Mouse (Mus musculus) midbrain, embryonic 11.5 days (tissue): ENCODE data around the gene Cfap61. TPM values are rescaled to one million over a fixed set of nuclear protein-coding genes. Genes with fewer than 3 reads are reported as not detected.

Experiments used
- ATAC-seq: fragments of 200-750 bp; cut with Nextera tagmentation; 2 replicates; pipeline ENCODE4 v1.8.0; 2017; ENCODE audit warnings: moderate TSS enrichment, moderate library complexity; ENCODE audit not compliant: low FRiP score
- DNase-seq: peaks from one replicate; pipeline ENCODE4 v3.0.0; 2015; ENCODE audit warnings: low spot score; ENCODE audit errors: missing footprints
- H3K27ac ChIP-seq: fragments of 300-500 bp; sonication (generic); 2 replicates; pipeline ENCODE4 v1.5.1; 2014; ENCODE audit warnings: low read depth, low read length
- H3K27me3 ChIP-seq: fragments of 300-500 bp; sonication (generic); 2 replicates; pipeline ENCODE4 v1.6.1; 2014; ENCODE audit warnings: mild to moderate bottlenecking, low read length, moderate library complexity, mixed read lengths; ENCODE audit not compliant: control insufficient read depth, insufficient read depth
- H3K36me3 ChIP-seq: fragments of 300-500 bp; sonication (generic); 2 replicates; pipeline ENCODE4 v1.6.1; 2014; ENCODE audit warnings: mild to moderate bottlenecking, low read length, moderate library complexity, mixed read lengths; ENCODE audit not compliant: control insufficient read depth, insufficient read depth
- H3K4me1 ChIP-seq: fragments of 300-500 bp; sonication (generic); 2 replicates; pipeline ENCODE4 v1.6.1; 2014; ENCODE audit warnings: low read length; ENCODE audit not compliant: control insufficient read depth, insufficient read depth
- H3K4me2 ChIP-seq: fragments of 300-500 bp; sonication (generic); 2 replicates; pipeline ENCODE4 v1.6.1; 2014; ENCODE audit warnings: mild to moderate bottlenecking, moderate library complexity
- H3K4me3 ChIP-seq: fragments of 300-500 bp; sonication (generic); 2 replicates; pipeline ENCODE4 v1.5.1; 2014; ENCODE audit warnings: low read depth, low read length
- H3K9ac ChIP-seq: fragments of 300-500 bp; sonication (generic); 2 replicates; pipeline ENCODE4 v1.6.1; 2014; ENCODE audit warnings: low read length
- H3K9me3 ChIP-seq: fragments of 300-500 bp; sonication (generic); 2 replicates; pipeline ENCODE4 v1.6.1; 2016; ENCODE audit warnings: low read length; ENCODE audit not compliant: control insufficient read depth
- WGBS: fragments of 180-500 bp; shearing (Covaris S2); extraction: QIAGEN DNeasy Blood & Tissue Kit; methylation state at CpG from one replicate; pipeline ENCODE4 v1.1.7; 2014; 5-methylcytosine and 5-hydroxymethylcytosine counted together
- polyA plus RNA-seq: library from polyadenylated mRNA; unstranded; fragments of >200 nt; fragmentation: Nextera tagmentation; extraction: Ambion mirVana; gene quantifications from 2 replicates; pipeline ENCODE4 v1.2.1, GENCODE M21; 2014

Cfap61 gene
- polyA plus RNA-seq, 1 experiment from 2014 or later: 0.87 TPM

GRCm38 (mm10) chr2:146245401-146245800, 310.8 kb downstream of the Cfap61 start:
- no peak for ATAC-seq
- Histone ChIP-seq H3K4me3 (no peak overlapping the region), H3K27me3 (no peaks in the 10 kb centered on the region)

GRCm38 (mm10) chr2:146246409-146247075, 312.0 kb downstream of the Cfap61 start:
- Histone ChIP-seq H3K27me3 (no peaks in the 10 kb centered on the region), H3K36me3 (no peaks in the 10 kb centered on the region), H3K9me3 (no peaks in the 10 kb centered on the region), H3K9ac (no peak overlapping the region), H3K4me1 (peaks cover 4% of the 10 kb centered on the region; the same call in 1 of the 2 replicates), H3K4me3 (no peak overlapping the region), H3K27ac (no peak overlapping the region), H3K4me2 (no peak overlapping the region)
- ATAC-seq: no peak
- WGBS: 85% methylated on average over 4 of the region's 4 CpGs
- DNase-seq: peak; percentile 79

More at GRCm38 (mm10) chr2:146245401-146245800, 310.8 kb downstream of the Cfap61 start:
- Histone ChIP-seq H3K36me3 (no peaks in the 10 kb centered on the region), H3K4me1 (peaks cover 4% of the 10 kb centered on the region; the same call in 1 of the 2 replicates), H3K4me2 (no peak overlapping the region), H3K27ac (no peak overlapping the region), H3K9ac (no peak overlapping the region), H3K9me3 (no peaks in the 10 kb centered on the region)
- DNase-seq: peak; percentile 70
- 71% methylated on average over 7 of the region's 7 CpGs for WGBS

- ATAC-seq (no peak), DNase-seq (no peak)
- no peaks in the 10 kb centered on the region for H3K36me3 ChIP-seq
- H3K4me3 ChIP-seq: no peak overlapping the region
- 32% methylated on average over 6 of the region's 6 CpGs for WGBS
- no peak overlapping the region for H3K4me2 ChIP-seq
- H3K4me1 ChIP-seq: peaks cover 4% of the 10 kb centered on the region; the same call in 1 of the 2 replicates
- H3K27ac ChIP-seq: no peak overlapping the region
- H3K27me3 ChIP-seq: no peaks in the 10 kb centered on the region
- no peaks in the 10 kb centered on the region for H3K9me3 ChIP-seq
- H3K9ac ChIP-seq: no peak overlapping the region
These were observed 313.0 kb downstream of the Cfap61 start for GRCm38 (mm10) chr2:146247576-146247975.

- no peak overlapping the region for H3K4me3 ChIP-seq
- no peak overlapping the region for H3K4me2 ChIP-seq
- H3K9ac ChIP-seq: no peak overlapping the region
- DNase-seq: peak; percentile 79
- H3K27me3 ChIP-seq: no peaks in the 10 kb centered on the region
- H3K36me3 ChIP-seq: no peaks in the 10 kb centered on the region
- 73% methylated on average over 7 of the region's 7 CpGs for WGBS
- H3K27ac ChIP-seq: peak overlapping the region; percentile 49; the same call in 1 of the 2 replicates
- peak; percentile 77 for ATAC-seq
- no peaks in the 10 kb centered on the region for H3K9me3 ChIP-seq
- H3K4me1 ChIP-seq: peaks cover 4% of the 10 kb centered on the region; the same call in 1 of the 2 replicates
These were observed 314.4 kb downstream of the Cfap61 start for GRCm38 (mm10) chr2:146249033-146249432.

GRCm38 (mm10) chr2:146250236-146250904, 315.8 kb downstream of the Cfap61 start:
- H3K36me3 ChIP-seq: no peaks in the 10 kb centered on the region
- no peak overlapping the region for H3K4me2 ChIP-seq
- DNase-seq (peak; percentile 79), ATAC-seq (no peak)
- H3K27ac ChIP-seq: no peak overlapping the region
- H3K27me3 ChIP-seq: no peaks in the 10 kb centered on the region
- peaks cover 4% of the 10 kb centered on the region; the same call in 1 of the 2 replicates for H3K4me1 ChIP-seq
- H3K9ac ChIP-seq: no peak overlapping the region
- no peaks in the 10 kb centered on the region for H3K9me3 ChIP-seq
- H3K4me3 ChIP-seq: no peak overlapping the region
- 72% methylated on average over 6 of the region's 6 CpGs for WGBS

- H3K27ac ChIP-seq: no peak overlapping the region
- 88% methylated on average over 1 of the region's 1 CpGs for WGBS
- H3K9me3 ChIP-seq: no peaks in the 10 kb centered on the region
- H3K4me3 ChIP-seq: no peak overlapping the region
- H3K4me2 ChIP-seq: no peak overlapping the region
- peaks cover 20% of the 10 kb centered on the region for H3K4me1 ChIP-seq
- no peak for ATAC-seq
- H3K27me3 ChIP-seq: no peaks in the 10 kb centered on the region
- no peaks in the 10 kb centered on the region for H3K36me3 ChIP-seq
- DNase-seq: peak; percentile 8
- H3K9ac ChIP-seq: no peak overlapping the region
These were observed 319.8 kb downstream of the Cfap61 start for GRCm38 (mm10) chr2:146254387-146254786.

GRCm38 (mm10) chr2:146255636-146256035, 321.1 kb downstream of the Cfap61 start:
- H3K4me2 ChIP-seq: no peak overlapping the region
- H3K9ac ChIP-seq: no peak overlapping the region
- H3K36me3 ChIP-seq: no peaks in the 10 kb centered on the region
- no peak overlapping the region for H3K27ac ChIP-seq
- DNase-seq (peak; percentile 51), ATAC-seq (no peak)
- no peak overlapping the region for H3K4me3 ChIP-seq
- no peaks in the 10 kb centered on the region; the same call in 1 of the 2 replicates for H3K27me3 ChIP-seq
- no peaks in the 10 kb centered on the region for H3K9me3 ChIP-seq
- H3K4me1 ChIP-seq: peaks cover 25% of the 10 kb centered on the region

- Histone ChIP-seq H3K27ac (no peak overlapping the region; the same call in 1 of the 2 replicates), H3K4me3 (no peak overlapping the region), H3K9me3 (no peaks in the 10 kb centered on the region), H3K9ac (no peak overlapping the region), H3K36me3 (no peaks in the 10 kb centered on the region), H3K4me2 (no peak overlapping the region), H3K27me3 (no peaks in the 10 kb centered on the region; the same call in 1 of the 2 replicates), H3K4me1 (peaks cover 31% of the 10 kb centered on the region)
- no peak for ATAC-seq
- 56% methylated on average over 3 of the region's 3 CpGs for WGBS
- DNase-seq: peak; percentile 79
These were observed 321.8 kb downstream of the Cfap61 start for GRCm38 (mm10) chr2:146256321-146256875.

- no peaks in the 10 kb centered on the region for H3K9me3 ChIP-seq
- H3K4me1 ChIP-seq: peaks cover 36% of the 10 kb centered on the region
- H3K4me3 ChIP-seq: no peak overlapping the region
- no peak overlapping the region for H3K9ac ChIP-seq
- peaks cover 3% of the 10 kb centered on the region; the same call in 1 of the 2 replicates for H3K27me3 ChIP-seq
- no peak overlapping the region for H3K4me2 ChIP-seq
- DNase-seq (peak; percentile 74), ATAC-seq (peak; percentile 45; the same call in 1 of the 2 replicates)
- no peaks in the 10 kb centered on the region for H3K36me3 ChIP-seq
- H3K27ac ChIP-seq: no peak overlapping the region; the same call in 1 of the 2 replicates
- 42% methylated on average over 3 of the region's 3 CpGs for whole genome bisulfite sequencing
These were observed 322.5 kb downstream of the Cfap61 start for GRCm38 (mm10) chr2:146257037-146257436.
